In the genomic region with DNA sequence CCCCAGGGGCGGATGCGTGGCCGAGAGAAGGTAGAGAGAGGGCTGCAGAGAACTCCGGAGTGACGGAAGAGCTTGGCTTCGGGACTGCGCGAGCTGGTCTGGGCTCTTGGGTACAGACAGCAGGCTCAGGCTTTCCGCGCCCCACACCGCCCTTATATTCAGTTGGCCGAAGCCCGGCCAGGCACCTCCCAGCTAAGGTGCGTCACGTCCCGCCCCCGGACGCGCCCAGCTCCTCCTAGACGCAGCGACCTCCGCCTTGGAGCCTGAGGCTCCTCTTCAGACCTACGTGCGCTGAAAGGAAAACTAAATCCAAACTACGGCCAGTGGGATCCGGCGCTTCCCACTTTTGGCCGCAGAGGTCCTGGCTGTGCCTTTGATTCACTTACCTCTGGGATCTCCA, we compare ENCODE assay signal across 8 mouse cellular contexts. TPM values are rescaled to one million over a fixed set of nuclear protein-coding genes. Genes with fewer than 3 reads are reported as not detected.
DNase-seq lines count a peak whose midpoint lies in the region; ATAC-seq and TF ChIP-seq lines count a peak whose summit lies in the region.

TSS of gene Rasd1 (minus strand) at position 127 of the 400 bp plus-strand sequence.

- H3K4me1 ChIP-seq in bone marrow macrophage, adult 2 months (ENCODE audit: control insufficient read depth, insufficient read depth, low read length): peaks cover 7% of the 10 kb centered on the region
- H3K4me1 ChIP-seq in heart, embryonic 12.5 days (replicated peaks): peaks cover 62% of the 10 kb centered on the region
- peaks cover 29% of the 10 kb centered on the region for H3K4me1 ChIP-seq in kidney, embryonic 16.5 days (ENCODE audit: insufficient read depth, low read length)
- H3K4me1 ChIP-seq in liver, embryonic 15.5 days (replicated peaks): peaks cover 30% of the 10 kb centered on the region
- H3K4me1 ChIP-seq in neural tube, embryonic 13.5 days (replicated peaks): peaks cover 33% of the 10 kb centered on the region
- H3K4me1 ChIP-seq in stomach, postnatal 0 days (replicated peaks; ENCODE audit: control insufficient read depth, insufficient read depth): 0 out of 2 replicates have a peak, but pooled peaks cover 2% of the 10 kb centered on the region

- no peaks in the 10 kb centered on the region for H3K27me3 ChIP-seq in C2C12 (ENCODE audit: control insufficient read depth, insufficient read depth, insufficient read length)
- no peaks in the 10 kb centered on the region for H3K27me3 ChIP-seq in heart, embryonic 12.5 days (replicated peaks)
- H3K27me3 ChIP-seq in kidney, embryonic 16.5 days (ENCODE audit: insufficient read depth, low read length): peaks cover 11% of the 10 kb centered on the region
- peaks cover 38% of the 10 kb centered on the region for H3K27me3 ChIP-seq in liver, embryonic 15.5 days
- H3K27me3 ChIP-seq in neural tube, embryonic 13.5 days: peaks cover 37% of the 10 kb centered on the region
- H3K27me3 ChIP-seq in stomach, postnatal 0 days (ENCODE audit: control insufficient read depth, insufficient read depth, low read length): no peaks in the 10 kb centered on the region

- peak within 1 kb of the TSS; percentile 60 for H3ac ChIP-seq in C2C12 (ENCODE audit: control insufficient read depth, insufficient read length, low read depth)

- peak; percentile 88 for ATAC-seq in erythroblast, adult 5-6 weeks (replicated peaks; ENCODE audit: low FRiP score, poor library complexity, severe bottlenecking)
- ATAC-seq in heart, embryonic 12.5 days (ENCODE audit: insufficient number of reproducible peaks, low FRiP score): peak; percentile 83
- ATAC-seq in kidney, embryonic 16.5 days (ENCODE audit: low FRiP score, low TSS enrichment): peak; percentile 89
- ATAC-seq in liver, embryonic 15.5 days (ENCODE audit: insufficient read depth): peak; percentile 87
- ATAC-seq in neural tube, embryonic 13.5 days (ENCODE audit: low read depth): peak; percentile 59; the same call in 1 of the 2 replicates
- ATAC-seq in stomach, postnatal 0 days (ENCODE audit: low FRiP score, low TSS enrichment): peak; percentile 93

- H3K4me3 ChIP-seq in C2C12 (ENCODE audit: insufficient read depth, poor library complexity, severe bottlenecking): peak within 1 kb of the TSS; percentile 31
- H3K4me3 ChIP-seq in bone marrow macrophage, adult 2 months (ENCODE audit: insufficient read depth, low read length): peak within 1 kb of the TSS; percentile 66
- peak within 1 kb of the TSS; percentile 63 for H3K4me3 ChIP-seq in heart, embryonic 12.5 days
- H3K4me3 ChIP-seq in kidney, embryonic 16.5 days (ENCODE audit: low read length): peak within 1 kb of the TSS; percentile 52
- H3K4me3 ChIP-seq in liver, embryonic 15.5 days (replicated peaks): peak within 1 kb of the TSS; percentile 54
- H3K4me3 ChIP-seq in neural tube, embryonic 13.5 days: peak within 1 kb of the TSS; percentile 42
- peak within 1 kb of the TSS; percentile 46 for H3K4me3 ChIP-seq in stomach, postnatal 0 days (ENCODE audit: low read depth, low read length)

- no peak within 1 kb of the TSS for H3K27ac ChIP-seq in bone marrow macrophage, adult 2 months (ENCODE audit: insufficient read depth, low read depth, low read length)
- H3K27ac ChIP-seq in heart, embryonic 12.5 days (ENCODE audit: poor library complexity, severe bottlenecking): peak within 1 kb of the TSS; percentile 82
- H3K27ac ChIP-seq in kidney, embryonic 16.5 days (ENCODE audit: low read length): peak within 1 kb of the TSS; percentile 80
- H3K27ac ChIP-seq in liver, embryonic 15.5 days (replicated peaks): no peak within 1 kb of the TSS
- no peak within 1 kb of the TSS for H3K27ac ChIP-seq in neural tube, embryonic 13.5 days (replicated peaks)
- peak within 1 kb of the TSS; percentile 83 for H3K27ac ChIP-seq in stomach, postnatal 0 days (replicated peaks)

- DNase-seq in stomach, postnatal 0 days (ENCODE audit: low spot score): peak; percentile 92

- peaks cover 20% of the 10 kb centered on the region for H3K36me3 ChIP-seq in C2C12 (ENCODE audit: control insufficient read depth, insufficient read depth)
- H3K36me3 ChIP-seq in heart, embryonic 12.5 days: peaks cover 21% of the 10 kb centered on the region
- peaks cover 18% of the 10 kb centered on the region for H3K36me3 ChIP-seq in kidney, embryonic 16.5 days (ENCODE audit: insufficient read depth, low read length)
- peaks cover 21% of the 10 kb centered on the region for H3K36me3 ChIP-seq in liver, embryonic 15.5 days (replicated peaks)
- H3K36me3 ChIP-seq in neural tube, embryonic 13.5 days: peaks cover 20% of the 10 kb centered on the region; the same call in 1 of the 2 replicates
- H3K36me3 ChIP-seq in stomach, postnatal 0 days (ENCODE audit: control insufficient read depth, insufficient read depth, low read length): peaks cover 9% of the 10 kb centered on the region

- no peak for TF ChIP-seq CTCF in C2C12 (IDR thresholded peaks at IDR 0.05; ENCODE audit: control insufficient read depth, insufficient read depth, insufficient read length)
- TF ChIP-seq CTCF in bone marrow macrophage, adult 2 months (IDR thresholded peaks at IDR 0.05; ENCODE audit: low read depth, low read length): no peak
- no peak for TF ChIP-seq CTCF in stomach, postnatal 0 days (IDR thresholded peaks at IDR 0.05; ENCODE audit: low read depth)

- H3K4me2 ChIP-seq in heart, embryonic 12.5 days: peak within 1 kb of the TSS; percentile 97
- peak within 1 kb of the TSS; percentile 73 for H3K4me2 ChIP-seq in kidney, embryonic 16.5 days (replicated peaks; ENCODE audit: low read depth, low read length)
- H3K4me2 ChIP-seq in liver, embryonic 15.5 days: peak within 1 kb of the TSS; percentile 86
- peak within 1 kb of the TSS; percentile 81 for H3K4me2 ChIP-seq in neural tube, embryonic 13.5 days
- peak within 1 kb of the TSS; percentile 92 for H3K4me2 ChIP-seq in stomach, postnatal 0 days (replicated peaks; ENCODE audit: low read depth)

- TF ChIP-seq POLR2A in bone marrow macrophage, adult 2 months (IDR thresholded peaks at IDR 0.05; ENCODE audit: borderline replicate concordance, low read depth, low read length): no peak

- WGBS in heart, embryonic 12.5 days: under 1% methylated on average over 28 of the region's 28 CpGs
- under 1% methylated on average over 28 of the region's 28 CpGs for WGBS in kidney, embryonic 16.5 days
- under 1% methylated on average over 28 of the region's 28 CpGs for WGBS in liver, embryonic 15.5 days (ENCODE audit: insufficient replicate concordance)
- under 1% methylated on average over 28 of the region's 28 CpGs for WGBS in neural tube, embryonic 13.5 days
- 0% methylated on average over 28 of the region's 28 CpGs for WGBS in stomach, postnatal 0 days

- H3K79me3 ChIP-seq in C2C12 (ENCODE audit: low read depth): no peaks in the 10 kb centered on the region

- no peak for TF ChIP-seq EP300 in stomach, postnatal 0 days (optimal IDR thresholded peaks at IDR 0.05)

- peak within 1 kb of the TSS; percentile 81 for H3K9ac ChIP-seq in heart, embryonic 12.5 days
- peak within 1 kb of the TSS; percentile 74 for H3K9ac ChIP-seq in kidney, embryonic 16.5 days (replicated peaks; ENCODE audit: low read length)
- H3K9ac ChIP-seq in liver, embryonic 15.5 days: peak within 1 kb of the TSS; percentile 23
- peak within 1 kb of the TSS; percentile 63 for H3K9ac ChIP-seq in neural tube, embryonic 13.5 days
- peak within 1 kb of the TSS; percentile 52 for H3K9ac ChIP-seq in stomach, postnatal 0 days (ENCODE audit: low read length)

- peaks cover 6% of the 10 kb centered on the region for H3K79me2 ChIP-seq in C2C12 (ENCODE audit: control insufficient read depth, insufficient read depth)

- H3K9me3 ChIP-seq in heart, embryonic 12.5 days (replicated peaks): no peaks in the 10 kb centered on the region
- H3K9me3 ChIP-seq in kidney, embryonic 16.5 days (ENCODE audit: low read length): no peaks in the 10 kb centered on the region
- no peaks in the 10 kb centered on the region for H3K9me3 ChIP-seq in liver, embryonic 15.5 days (replicated peaks)
- H3K9me3 ChIP-seq in neural tube, embryonic 13.5 days: no peaks in the 10 kb centered on the region
- no peaks in the 10 kb centered on the region for H3K9me3 ChIP-seq in stomach, postnatal 0 days (ENCODE audit: control insufficient read depth, low read length)

TF ChIP-seq in C2C12, 6 proteins besides CTCF, POLR2A, EP300 and RAD21:
- TF ChIP-seq USF1 (IDR thresholded peaks at IDR 0.05; ENCODE audit: low read depth) (no peak), MAX (IDR thresholded peaks at IDR 0.05) (no peak), MYOG (IDR thresholded peaks at IDR 0.05; ENCODE audit: control insufficient read depth, extremely low read depth, insufficient read length) (no peak), FOSL1 (IDR thresholded peaks at IDR 0.05; ENCODE audit: insufficient read depth, low read length, poor library complexity, severe bottlenecking) (no peak), CEBPB (IDR thresholded peaks at IDR 0.05; ENCODE audit: low read depth) (no peak), MYOD1 (IDR thresholded peaks at IDR 0.05; ENCODE audit: control insufficient read depth, insufficient read length, low read depth) (no peak)

RNA-seq across cellular contexts. Expression of gene Rasd1, which starts in this region (rescaled TPM):
- polyA plus RNA-seq in C2C12 (2012; fragmentation: generic; extraction: Trizol): 0.16 TPM
- polyA plus RNA-seq in bone marrow macrophage, adult 2 months (2012; ENCODE audit: insufficient read depth, insufficient read length, missing spikeins): not detected in 2 replicates
- not detected in 2 replicates for total RNA-seq in erythroblast, adult 5-6 weeks (2015; ENCODE audit: low replicate concordance)
- not detected in 2 replicates for total RNA-seq in erythroblast, adult 5-6 weeks (2017; ENCODE audit: low replicate concordance)
- polyA plus RNA-seq in heart, embryonic 12.5 days (2016; fragmentation: Nextera tagmentation; extraction: Ambion mirVana): 13.5 TPM in 2 replicates
- 3.3 and 4.2 TPM in 2 replicates for polyA plus RNA-seq in kidney, embryonic 16.5 days (2015; fragmentation: Nextera tagmentation; extraction: Ambion mirVana)
- polyA plus RNA-seq in liver, embryonic 15.5 days (2015; fragmentation: Nextera tagmentation; extraction: Ambion mirVana): 0.96 and 1.3 TPM in 2 replicates
- polyA plus RNA-seq in neural tube, embryonic 13.5 days (2015; fragmentation: Nextera tagmentation; extraction: Ambion mirVana): 0.96 and 1.1 TPM in 2 replicates
- polyA plus RNA-seq in stomach, postnatal 0 days (2015; fragmentation: Nextera tagmentation; extraction: Ambion mirVana): 1.3 TPM in 2 replicates

Comparison
In these comparisons a context has a peak if more than half of its experiments do, and no peak if none do; other contexts are left out.
1. Peak in ATAC-seq in erythroblast, adult 5-6 weeks; RNA of the gene not detected or under 1 TPM.
2. H3K27ac ChIP-seq: peak in heart, embryonic 12.5 days (single experiment), kidney, embryonic 16.5 days (single experiment) and stomach, postnatal 0 days (single experiment); none in bone marrow macrophage, adult 2 months (single experiment), liver, embryonic 15.5 days (single experiment) and neural tube, embryonic 13.5 days (single experiment).
3. H3K9ac ChIP-seq: peak in every context shown above with its lines; median percentile 81 in heart, embryonic 12.5 days; 74 in kidney, embryonic 16.5 days; 63 in neural tube, embryonic 13.5 days; 52 in stomach, postnatal 0 days; 23 in liver, embryonic 15.5 days.
4. Peak in every context shown above with its lines, with median percentiles within 50 percentile points of each other: H3K4me3 ChIP-seq, ATAC-seq and H3K4me2 ChIP-seq.